Mouse (Mus musculus): Measurements from ENCODE around the gene Dnajc5g. TPM values are rescaled to one million over a fixed set of nuclear protein-coding genes. Genes with fewer than 3 reads are reported as not detected.

Gene Dnajc5g
- polyA plus RNA-seq, 1 experiment from 2014 or later: not detected

DNA sequence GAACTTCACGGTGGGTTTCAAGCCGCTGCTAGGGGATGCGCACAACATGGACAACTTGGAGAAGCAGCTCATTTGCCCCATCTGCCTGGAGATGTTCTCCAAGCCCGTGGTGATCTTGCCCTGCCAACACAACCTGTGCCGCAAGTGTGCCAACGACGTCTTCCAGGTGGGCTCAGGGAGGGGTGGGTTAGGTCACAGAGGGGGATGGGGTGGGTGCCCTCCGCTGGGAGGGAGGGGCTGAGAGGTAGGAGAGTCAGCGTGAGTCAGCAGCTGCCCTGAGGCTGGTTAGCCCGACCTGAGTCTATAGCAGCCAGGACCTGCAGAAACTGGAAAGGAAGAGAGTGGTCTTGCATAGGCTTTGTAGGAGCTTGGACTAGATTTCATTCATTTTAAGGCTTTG is 10.8 kb downstream of the Dnajc5g start:
- Histone ChIP-seq H3K4me2 (no peak overlapping the region), H3K4me3 (no peak overlapping the region), H3K9ac (no peak overlapping the region), H3K4me1 (no peaks in the 10 kb centered on the region), H3K36me3 (no peaks in the 10 kb centered on the region), H3K27ac (no peak overlapping the region), H3K27me3 (replicated peaks) (peaks cover 20% of the 10 kb centered on the region), H3K9me3 (replicated peaks) (no peaks in the 10 kb centered on the region)
- no peak for ATAC-seq
- whole genome bisulfite sequencing (ENCODE audit: insufficient replicate concordance): 26% methylated on average over 10 of the region's 10 CpGs

DNA sequence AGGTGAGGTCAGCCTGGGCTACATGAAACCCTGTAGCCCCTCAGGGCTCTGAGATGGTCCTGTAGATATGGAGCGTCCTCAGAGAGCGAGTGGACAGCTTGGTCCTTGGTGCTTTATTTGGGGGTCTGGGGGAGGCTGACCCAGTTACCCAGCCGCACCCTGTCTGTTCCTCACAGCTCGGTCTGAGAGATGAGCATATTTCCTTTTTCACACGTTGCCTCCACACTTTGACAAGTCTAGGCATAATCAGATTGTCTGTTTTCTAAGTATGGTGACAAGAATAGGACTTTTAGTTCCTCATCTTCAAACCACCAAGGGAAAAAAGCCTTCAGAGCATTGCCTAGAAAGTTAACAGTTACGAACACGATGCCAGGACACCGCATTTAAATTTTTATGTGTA is 15.0 kb downstream of the Dnajc5g start:
- Histone ChIP-seq H3K4me3 (no peak overlapping the region), H3K4me1 (no peaks in the 10 kb centered on the region), H3K27ac (no peak overlapping the region), H3K27me3 (replicated peaks) (peaks cover 18% of the 10 kb centered on the region), H3K9ac (no peak overlapping the region), H3K36me3 (no peaks in the 10 kb centered on the region), H3K9me3 (replicated peaks) (no peaks in the 10 kb centered on the region), H3K4me2 (no peak overlapping the region)
- WGBS (ENCODE audit: insufficient replicate concordance): 42% methylated on average over 8 of the region's 8 CpGs
- ATAC-seq: no peak

DNA sequence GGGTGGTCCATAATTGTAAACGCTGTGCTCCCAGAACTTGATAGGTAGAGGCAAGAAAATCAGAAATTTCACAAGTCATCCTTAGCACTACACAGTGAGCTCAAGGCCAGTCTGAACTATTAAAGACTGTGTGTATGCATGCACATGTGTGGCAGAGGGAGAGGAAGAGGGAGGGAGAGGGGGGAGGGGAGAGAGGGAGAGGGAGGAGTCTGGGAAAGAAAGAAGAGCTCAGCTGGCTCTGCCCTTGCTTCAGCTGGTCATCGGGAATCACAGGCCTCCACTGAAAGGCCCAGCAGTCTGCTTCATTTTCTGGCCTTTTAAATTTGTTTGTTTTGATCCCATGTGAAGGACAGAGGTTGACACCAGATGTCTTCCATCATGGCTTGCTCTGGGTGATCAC is 17.4 kb downstream of the Dnajc5g start:
- WGBS (ENCODE audit: insufficient replicate concordance): 36% methylated on average over 2 of the region's 2 CpGs
- Histone ChIP-seq H3K4me1 (no peaks in the 10 kb centered on the region), H3K4me3 (no peak overlapping the region), H3K9me3 (replicated peaks) (no peaks in the 10 kb centered on the region), H3K4me2 (no peak overlapping the region), H3K36me3 (no peaks in the 10 kb centered on the region), H3K27ac (no peak overlapping the region), H3K9ac (no peak overlapping the region), H3K27me3 (replicated peaks) (peaks cover 7% of the 10 kb centered on the region; the same call in 1 of the 2 replicates)
- ATAC-seq: no peak

DNA sequence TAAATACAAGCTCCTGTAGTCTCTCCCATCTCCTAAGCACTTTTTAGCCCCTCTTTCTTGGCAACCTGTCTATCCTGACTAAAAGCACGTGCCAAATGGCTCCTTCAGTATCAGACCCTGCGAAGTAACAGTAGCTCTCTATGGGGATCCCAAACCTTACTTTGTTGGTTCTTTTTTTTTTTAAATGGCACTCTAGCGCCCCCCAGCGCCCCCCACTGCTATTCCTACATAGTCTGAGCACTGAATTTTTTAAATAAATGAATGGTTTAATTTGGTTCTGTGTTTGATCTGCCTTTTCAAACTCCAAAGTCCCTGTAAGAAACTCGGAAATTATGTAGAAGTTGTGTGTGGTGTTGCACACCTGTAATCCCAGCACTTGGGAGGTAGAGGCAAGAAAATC is 20.0 kb downstream of the Dnajc5g start:
- Histone ChIP-seq H3K9me3 (replicated peaks) (no peaks in the 10 kb centered on the region), H3K27me3 (replicated peaks) (peaks cover 13% of the 10 kb centered on the region; the same call in 1 of the 2 replicates), H3K27ac (no peak overlapping the region), H3K4me1 (no peaks in the 10 kb centered on the region), H3K36me3 (no peaks in the 10 kb centered on the region), H3K4me2 (no peak overlapping the region), H3K4me3 (no peak overlapping the region), H3K9ac (no peak overlapping the region)
- 27% methylated on average over 5 of the region's 5 CpGs for WGBS (ENCODE audit: insufficient replicate concordance)
- ATAC-seq: no peak

DNA sequence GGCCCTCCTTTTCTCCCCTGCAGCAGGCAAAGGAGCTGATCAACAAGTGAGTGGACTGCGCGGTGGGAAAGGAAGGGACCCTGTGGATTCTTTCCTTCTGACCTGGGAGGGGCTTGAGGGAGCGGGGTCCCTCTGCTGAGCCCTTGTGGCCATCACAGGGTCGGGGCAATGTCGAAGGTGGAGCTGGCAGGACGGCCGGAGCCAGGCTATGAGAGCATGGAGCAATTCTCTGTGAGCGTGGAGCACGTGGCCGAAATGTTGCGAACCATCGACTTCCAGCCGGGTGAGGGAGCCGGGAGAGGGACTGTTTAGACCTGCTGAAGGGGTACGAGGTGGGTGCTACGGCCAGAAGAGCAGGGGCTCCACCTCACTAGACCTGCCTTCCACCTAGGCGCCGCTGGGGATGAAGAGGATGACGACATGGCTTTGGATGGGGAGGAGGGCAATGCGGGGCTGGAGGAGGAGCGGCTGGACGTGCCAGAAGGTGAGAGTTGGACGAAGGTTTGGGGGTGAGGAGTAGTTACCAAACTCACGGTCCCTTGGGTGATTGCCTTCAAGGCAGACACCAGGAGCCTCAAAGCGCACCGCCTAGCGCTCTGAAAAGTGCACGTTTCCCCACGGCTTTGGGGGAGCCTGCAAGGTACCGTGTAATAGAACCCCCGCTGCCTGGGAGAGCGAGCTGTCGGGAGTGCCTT is 30.8 kb downstream of the Dnajc5g start:
- no peaks in the 10 kb centered on the region for H3K4me1 ChIP-seq
- ATAC-seq: no peak
- 3% methylated on average over 33 of the region's 33 CpGs for WGBS (ENCODE audit: insufficient replicate concordance)
- peaks cover 84% of the 10 kb centered on the region for H3K27me3 ChIP-seq (replicated peaks)
- no peak overlapping the region for H3K9ac ChIP-seq
- H3K36me3 ChIP-seq: peaks cover 9% of the 10 kb centered on the region; the same call in 1 of the 2 replicates
- H3K9me3 ChIP-seq (replicated peaks): no peaks in the 10 kb centered on the region
- no peak overlapping the region for H3K4me2 ChIP-seq
- no peak overlapping the region for H3K27ac ChIP-seq
- H3K4me3 ChIP-seq: no peak overlapping the region

DNA sequence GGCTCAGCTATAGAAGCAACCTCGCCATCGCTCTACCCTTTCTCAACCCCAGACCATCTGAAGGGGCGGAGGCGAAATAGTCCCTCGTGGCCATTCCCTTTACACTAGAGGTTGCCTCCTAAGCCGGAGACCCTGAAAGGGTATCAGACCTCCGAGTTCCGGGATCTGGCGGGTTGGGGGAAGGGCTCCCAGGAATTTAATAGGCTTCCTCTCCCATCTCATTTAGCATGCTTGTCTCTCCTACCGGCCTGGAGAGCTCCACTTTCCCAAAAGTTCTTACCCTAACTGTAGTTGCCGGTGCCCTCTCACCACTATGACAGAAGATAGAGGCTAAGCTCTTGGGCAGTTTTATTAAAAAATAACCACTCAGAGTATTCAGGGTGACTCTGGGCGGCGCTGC is 31.6 kb downstream of the Dnajc5g start:
- H3K9ac ChIP-seq: no peak overlapping the region
- WGBS (ENCODE audit: insufficient replicate concordance): 2% methylated on average over 13 of the region's 13 CpGs
- no peak for ATAC-seq
- no peaks in the 10 kb centered on the region for H3K4me1 ChIP-seq
- H3K4me3 ChIP-seq: 0 out of 2 replicates have a peak overlapping the region, but pooled peaks have one; percentile 6
- no peaks in the 10 kb centered on the region for H3K9me3 ChIP-seq (replicated peaks)
- H3K27me3 ChIP-seq (replicated peaks): peaks cover 76% of the 10 kb centered on the region
- no peak overlapping the region for H3K27ac ChIP-seq
- H3K36me3 ChIP-seq: peaks cover 10% of the 10 kb centered on the region; the same call in 1 of the 2 replicates
- H3K4me2 ChIP-seq: 0 out of 2 replicates have a peak overlapping the region, but pooled peaks have one; percentile 14

DNA sequence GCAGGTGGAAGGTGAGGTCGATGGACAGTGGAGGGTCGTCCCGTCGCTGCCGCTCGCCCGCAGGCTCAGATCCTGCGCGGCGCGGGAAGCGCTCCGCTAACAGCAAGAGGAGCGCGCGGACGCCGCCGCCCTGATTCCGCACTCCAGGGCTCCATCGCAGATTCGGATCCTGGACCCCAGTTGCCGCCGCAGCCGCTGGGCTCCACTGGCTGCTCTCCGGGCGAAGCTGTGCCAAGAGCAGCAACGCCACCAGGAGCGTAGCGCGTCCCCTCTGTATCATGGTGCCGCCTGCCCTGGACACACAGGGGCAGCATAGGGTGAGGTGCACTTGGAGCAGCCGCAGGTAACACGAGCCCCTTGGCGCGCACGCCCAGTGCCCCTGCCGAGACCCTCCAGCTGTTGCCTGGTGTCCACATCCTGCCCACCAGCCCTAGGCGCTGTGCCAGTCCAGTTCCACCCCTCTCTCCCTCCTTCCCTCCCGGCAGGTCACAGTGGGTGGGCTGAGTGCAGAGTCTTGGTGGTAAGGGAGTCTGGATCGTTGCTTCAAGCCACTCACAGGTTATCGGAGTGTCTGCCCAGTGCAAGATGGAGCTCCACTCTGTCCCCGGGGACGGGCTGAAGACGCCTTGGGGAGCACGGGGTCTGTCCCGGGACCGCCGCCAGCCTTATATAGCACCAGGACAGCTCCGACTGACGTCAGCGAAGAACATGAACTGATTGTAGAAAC is 32.3 kb downstream of the Dnajc5g start, which contains the start of gene Ucn:
Gene Ucn, minus strand, starts transcription at position 589 of the 727 bp plus-strand sequence.
- peak within 1 kb of the TSS; percentile 14; the same call in 1 of the 2 replicates for H3K4me2 ChIP-seq
- H3K4me1 ChIP-seq: no peaks in the 10 kb centered on the region
- ATAC-seq: no peak
- no peak within 1 kb of the TSS for H3K9ac ChIP-seq
- H3K9me3 ChIP-seq (replicated peaks): no peaks in the 10 kb centered on the region
- 0 out of 2 replicates have a peak within 1 kb of the TSS, but pooled peaks have one; percentile 6 for H3K4me3 ChIP-seq
- H3K27me3 ChIP-seq (replicated peaks): peaks cover 68% of the 10 kb centered on the region
- WGBS (ENCODE audit: insufficient replicate concordance): 5% methylated on average over 52 of the region's 52 CpGs
- peaks cover 12% of the 10 kb centered on the region; the same call in 1 of the 2 replicates for H3K36me3 ChIP-seq
- H3K27ac ChIP-seq: no peak within 1 kb of the TSS

DNA sequence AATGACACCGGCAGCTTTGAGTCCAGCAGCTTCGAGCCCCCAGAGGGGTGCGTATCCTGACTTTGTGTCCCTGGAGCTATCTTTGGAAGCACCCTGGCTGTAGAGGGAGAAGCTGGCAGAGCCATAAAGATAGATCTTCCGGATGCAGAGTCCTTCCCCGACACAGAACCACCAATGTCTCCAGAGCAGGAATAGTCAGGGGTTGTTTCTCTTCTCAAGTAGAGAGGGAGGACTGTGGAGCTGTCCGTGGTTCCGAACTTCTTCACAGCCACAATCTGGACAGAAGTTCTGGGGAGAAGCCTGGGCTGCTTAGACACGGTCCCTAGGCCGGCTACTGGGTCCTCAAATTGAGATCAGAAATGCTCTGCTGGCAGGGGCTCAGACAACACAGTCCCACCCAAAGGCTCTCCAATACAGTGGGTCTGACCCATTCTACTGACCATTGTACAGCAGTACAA is 32.9 kb downstream of the Dnajc5g start:
- no peak for ATAC-seq

DNA sequence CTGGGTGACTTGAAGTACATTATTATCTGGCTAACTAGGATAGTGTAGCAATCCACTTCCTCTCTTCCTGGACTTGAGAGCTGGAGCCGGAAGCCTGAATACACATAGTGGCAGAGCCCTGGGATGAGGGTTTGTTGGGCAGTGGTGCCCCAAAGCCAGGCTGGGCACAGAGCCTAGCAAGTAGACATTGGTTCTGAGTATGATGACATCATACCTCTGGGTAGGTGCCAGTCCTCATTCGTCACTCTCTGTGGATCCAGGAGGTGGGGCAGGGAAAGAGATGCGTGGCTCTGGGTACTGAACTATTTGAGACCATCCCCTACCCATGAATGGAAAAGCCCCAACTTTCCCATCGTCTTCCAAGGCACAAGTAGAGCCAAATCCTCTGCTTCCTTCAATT is 43.7 kb downstream of the Dnajc5g start:
- H3K9ac ChIP-seq: no peak overlapping the region
- H3K4me3 ChIP-seq: no peak overlapping the region
- no peaks in the 10 kb centered on the region for H3K9me3 ChIP-seq (replicated peaks)
- 79% methylated on average over 4 of the region's 4 CpGs for WGBS (ENCODE audit: insufficient replicate concordance)
- H3K27me3 ChIP-seq (replicated peaks): no peaks in the 10 kb centered on the region
- no peak for ATAC-seq
- H3K4me1 ChIP-seq: peaks cover 13% of the 10 kb centered on the region
- peaks cover 21% of the 10 kb centered on the region for H3K36me3 ChIP-seq
- no peak overlapping the region for H3K27ac ChIP-seq
- no peak overlapping the region for H3K4me2 ChIP-seq

More for the DNA sequence above, 32.9 kb downstream of the Dnajc5g start:
- H3K4me2 ChIP-seq: no peak overlapping the region
- 11% methylated on average over 9 of the region's 9 CpGs for WGBS (ENCODE audit: insufficient replicate concordance)
- no peak overlapping the region for H3K9ac ChIP-seq
- no peak overlapping the region for H3K27ac ChIP-seq
- H3K4me1 ChIP-seq: no peaks in the 10 kb centered on the region
- peaks cover 62% of the 10 kb centered on the region for H3K27me3 ChIP-seq (replicated peaks)
- H3K36me3 ChIP-seq: peaks cover 13% of the 10 kb centered on the region
- no peaks in the 10 kb centered on the region for H3K9me3 ChIP-seq (replicated peaks)
- H3K4me3 ChIP-seq: no peak overlapping the region

DNA sequence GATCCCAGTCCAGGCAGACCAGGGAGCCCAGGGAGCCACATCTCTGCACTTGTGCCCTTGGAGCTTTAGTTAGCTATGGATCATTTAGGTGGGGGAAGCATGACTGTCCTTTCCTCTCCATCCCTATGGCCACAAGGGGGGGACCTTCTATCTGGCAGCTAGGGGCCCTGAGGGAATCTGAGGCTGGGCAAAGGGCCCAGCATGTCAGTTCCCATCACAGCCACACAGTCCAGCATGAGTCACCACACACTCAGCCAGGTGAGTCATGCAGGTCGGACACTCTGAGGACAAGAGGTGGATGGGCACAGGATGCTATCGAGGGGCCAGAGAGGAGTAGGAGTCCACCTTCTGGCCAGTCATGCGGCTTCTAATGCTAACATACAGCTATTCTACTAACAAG is 45.7 kb downstream of the Dnajc5g start:
- WGBS (ENCODE audit: insufficient replicate concordance): 59% methylated on average over 3 of the region's 3 CpGs
- peaks cover 19% of the 10 kb centered on the region for H3K4me1 ChIP-seq

DNA sequence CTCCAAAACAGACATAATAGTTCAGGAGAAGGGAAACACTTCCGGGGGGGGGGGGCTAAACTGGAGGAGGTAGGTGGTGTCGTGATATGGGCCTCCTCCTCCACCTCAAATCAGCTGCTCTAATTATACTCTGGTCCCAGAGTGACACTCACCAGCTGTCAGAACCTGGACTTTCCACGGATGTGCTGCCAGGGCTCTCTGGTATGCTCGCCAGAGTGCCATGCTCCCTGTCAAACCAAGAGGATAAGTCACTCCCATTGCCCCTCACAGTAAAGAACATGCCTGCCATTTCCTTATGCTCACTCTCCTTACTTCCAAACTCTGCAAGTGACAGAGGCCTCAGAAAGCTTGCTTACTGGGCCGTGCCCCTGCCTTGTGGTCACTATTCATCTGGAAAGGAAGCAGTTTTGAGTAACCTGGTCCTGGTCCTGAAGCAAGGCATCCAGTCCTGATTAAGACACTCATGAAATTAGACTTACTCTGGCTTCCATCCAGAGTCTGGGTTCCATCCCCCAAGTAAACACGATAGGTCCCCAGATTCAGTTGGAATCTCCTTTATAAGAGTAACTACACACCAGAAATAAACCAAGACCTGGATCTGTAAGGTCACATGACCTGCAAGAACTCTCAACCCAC is 47.5 kb downstream of the Dnajc5g start:
- Histone ChIP-seq H3K27ac (peak overlapping the region; percentile 69), H3K4me3 (peak overlapping the region; percentile 72), H3K4me2 (peak overlapping the region; percentile 84), H3K27me3 (replicated peaks) (no peaks in the 10 kb centered on the region), H3K9me3 (replicated peaks) (no peaks in the 10 kb centered on the region), H3K4me1 (peaks cover 19% of the 10 kb centered on the region), H3K9ac (peak overlapping the region; percentile 74), H3K36me3 (peaks cover 42% of the 10 kb centered on the region)
- 33% methylated on average over 6 of the region's 6 CpGs for WGBS (ENCODE audit: insufficient replicate concordance)
- peak; percentile 19 for ATAC-seq

More for the DNA sequence above, 45.7 kb downstream of the Dnajc5g start:
- H3K4me3 ChIP-seq: no peak overlapping the region
- H3K9ac ChIP-seq: no peak overlapping the region
- H3K36me3 ChIP-seq: peaks cover 25% of the 10 kb centered on the region
- no peak for ATAC-seq
- no peak overlapping the region for H3K27ac ChIP-seq
- no peak overlapping the region for H3K4me2 ChIP-seq
- H3K9me3 ChIP-seq (replicated peaks): no peaks in the 10 kb centered on the region
- H3K27me3 ChIP-seq (replicated peaks): no peaks in the 10 kb centered on the region

DNA sequence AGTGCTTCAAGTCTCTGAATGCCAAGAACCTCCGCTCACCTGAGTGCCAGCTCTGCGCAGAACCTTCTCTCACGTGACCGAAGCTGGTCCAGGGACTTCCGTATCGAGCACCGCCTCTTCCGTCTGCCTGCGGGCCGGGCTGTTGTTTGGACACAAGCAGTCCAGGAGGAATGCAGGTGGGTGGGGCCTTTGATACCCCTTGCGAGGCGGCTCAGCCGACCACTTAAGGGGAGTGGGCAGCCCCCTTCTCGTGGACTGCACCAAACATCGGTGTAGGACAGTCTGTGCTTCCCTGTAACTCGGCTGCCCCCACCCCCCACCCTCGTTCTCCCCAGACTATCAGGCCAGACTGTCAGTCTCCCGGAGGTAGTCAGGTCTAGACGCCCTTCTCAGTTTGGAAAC is 48.1 kb downstream of the Dnajc5g start, which contains the start of gene Mpv17:
Gene Mpv17, minus strand, starts transcription at position 100 of the 402 bp plus-strand sequence.
- Histone ChIP-seq H3K9ac (peak within 1 kb of the TSS; percentile 74), H3K27me3 (replicated peaks) (no peaks in the 10 kb centered on the region), H3K27ac (peak within 1 kb of the TSS; percentile 69), H3K9me3 (replicated peaks) (no peaks in the 10 kb centered on the region), H3K4me3 (peak within 1 kb of the TSS; percentile 72), H3K36me3 (peaks cover 46% of the 10 kb centered on the region), H3K4me1 (peaks cover 19% of the 10 kb centered on the region), H3K4me2 (peak within 1 kb of the TSS; percentile 84)
- ATAC-seq: peak; percentile 91
- 2% methylated on average over 19 of the region's 19 CpGs for WGBS (ENCODE audit: insufficient replicate concordance)

Measured in liver, embryonic 12.5 days (tissue).